Mouse (Mus musculus) kidney, adult 2 months (tissue): ENCODE data around the gene Ccr1.

Experiments
- CTCF ChIP-seq: fragments of 200-500 bp; conservative IDR thresholded peaks from 2 replicates; pipeline ENCODE4 v1.5.1; 2011; ENCODE audit warnings: low read depth, mild to moderate bottlenecking, control low read depth, low read length, moderate library complexity, mixed read lengths; ENCODE audit not compliant: insufficient read depth, insufficient read length
- POLR2A ChIP-seq: fragments of 200-500 bp; IDR thresholded peaks from one replicate; pipeline ENCODE4 v1.6.1; 2011; ENCODE audit warnings: low read depth, low read length, control low read depth

DNA sequence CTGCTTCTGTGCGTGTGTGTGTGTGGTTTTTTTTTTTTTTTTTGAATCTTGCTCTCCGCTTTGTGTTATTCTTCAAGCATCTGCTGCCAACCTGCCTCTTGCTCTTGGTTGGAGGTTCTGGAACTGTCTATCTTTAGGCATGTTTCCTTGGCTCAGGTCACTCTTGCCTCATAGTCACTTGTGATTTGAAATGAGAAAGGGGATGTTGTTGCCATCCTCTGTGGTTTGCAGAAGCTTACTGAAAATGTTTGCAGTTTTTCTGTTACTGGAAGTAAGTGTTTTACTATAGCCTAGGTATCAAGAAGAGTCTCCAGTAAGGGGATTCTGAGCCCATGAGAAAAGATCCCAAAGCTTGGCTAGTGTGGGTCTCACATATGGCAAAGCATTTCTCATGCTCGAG lies 26.5 kb downstream of the Ccr1 start:
- TF ChIP-seq CTCF (no peak), POLR2A (no peak)
